Mouse (Mus musculus) kidney, adult 2 months (tissue): ENCODE data around the gene Dtx4. TPM values are rescaled to one million over a fixed set of nuclear protein-coding genes. Genes with fewer than 3 reads are reported as not detected.
A peak's percentile ranks its signal among the peaks of the same experiment; 100 is the strongest.

Experiments used
- DNase-seq: peaks from one replicate; pipeline ENCODE4 v3.0.0; 2021
- H3K27ac ChIP-seq: fragments of 200-500 bp; 2 replicates; pipeline ENCODE4 v1.5.1; 2012; ENCODE audit warnings: low read depth, low read length, control low read depth, inconsistent platforms; ENCODE audit not compliant: insufficient read depth
- H3K27me3 ChIP-seq: fragments of 200-500 bp; replicated peaks from 2 replicates; pipeline ENCODE4 v1.6.1; 2012; ENCODE audit warnings: mild to moderate bottlenecking, moderate library complexity, low read length, inconsistent platforms; ENCODE audit not compliant: control insufficient read depth, insufficient read depth
- H3K36me3 ChIP-seq: fragments of 200-500 bp; 2 replicates; pipeline ENCODE4 v1.6.1; 2012; ENCODE audit warnings: mild to moderate bottlenecking, moderate library complexity, low read length, inconsistent platforms; ENCODE audit not compliant: control insufficient read depth, insufficient read depth
- H3K4me1 ChIP-seq: fragments of 200-500 bp; 2 replicates; pipeline ENCODE4 v1.6.1; 2011; ENCODE audit warnings: low read length; ENCODE audit not compliant: control insufficient read depth, insufficient read depth
- H3K4me3 ChIP-seq: fragments of 200-500 bp; 2 replicates; pipeline ENCODE4 v1.5.1; 2011; ENCODE audit warnings: mild to moderate bottlenecking, low read depth, low read length, control low read depth; ENCODE audit not compliant: insufficient read depth
- CTCF ChIP-seq: fragments of 200-500 bp; conservative IDR thresholded peaks from 2 replicates; pipeline ENCODE4 v1.5.1; 2011; ENCODE audit warnings: low read depth, mild to moderate bottlenecking, control low read depth, low read length, moderate library complexity, mixed read lengths; ENCODE audit not compliant: insufficient read depth, insufficient read length
- POLR2A ChIP-seq: fragments of 200-500 bp; IDR thresholded peaks from one replicate; pipeline ENCODE4 v1.6.1; 2011; ENCODE audit warnings: low read depth, low read length, control low read depth
- WGBS: fragments of 180-500 bp; shearing (Covaris S2); methylation state at CpG from one replicate; pipeline ENCODE4 v1.1.7; 2018; 5-methylcytosine and 5-hydroxymethylcytosine counted together
- polyA plus RNA-seq: library from polyadenylated mRNA; depleted of rRNA; stranded (reverse); fragments of >200 nt; gene quantifications from 2 replicates; pipeline ENCODE4 v1.2.3, GENCODE M21; 2012

The Dtx4 gene
- polyA plus RNA-seq, 1 experiment: 10.6 TPM

- H3K4me1 ChIP-seq: no peaks in the 10 kb centered on the region
- no peak overlapping the region for H3K4me3 ChIP-seq
- TF ChIP-seq CTCF (no peak), POLR2A (no peak)
- 0 out of 2 replicates have a peak overlapping the region, but pooled peaks have one; percentile 36 for H3K27ac ChIP-seq
- H3K36me3 ChIP-seq: no peaks in the 10 kb centered on the region
- DNase-seq: no peak
- no peaks in the 10 kb centered on the region for H3K27me3 ChIP-seq
- WGBS: 57% methylated on average over 2 of the region's 2 CpGs
Measured at GRCm38 (mm10) chr19:12499485-12499884, 1.8 kb downstream of the Dtx4 start.

GRCm38 (mm10) chr19:12498941-12499340, 2.3 kb downstream of the Dtx4 start:
- Histone ChIP-seq H3K4me1 (no peaks in the 10 kb centered on the region), H3K36me3 (no peaks in the 10 kb centered on the region), H3K27me3 (no peaks in the 10 kb centered on the region), H3K4me3 (no peak overlapping the region), H3K27ac (no peak overlapping the region)
- DNase-seq: no peak
- 90% methylated on average over 1 of the region's 1 CpGs for WGBS
- TF ChIP-seq POLR2A: no peak
- no peak for TF ChIP-seq CTCF

- TF ChIP-seq POLR2A (no peak), CTCF (no peak)
- DNase-seq: no peak
- H3K4me3 ChIP-seq: no peak overlapping the region
- 53% methylated on average over 4 of the region's 4 CpGs for WGBS
- H3K4me1 ChIP-seq: no peaks in the 10 kb centered on the region; the same call in 1 of the 2 replicates
- no peaks in the 10 kb centered on the region for H3K36me3 ChIP-seq
- no peaks in the 10 kb centered on the region for H3K27me3 ChIP-seq
- H3K27ac ChIP-seq: no peak overlapping the region
Measured at GRCm38 (mm10) chr19:12498321-12498720, 2.9 kb downstream of the Dtx4 start.

GRCm38 (mm10) chr19:12497909-12498308, 3.3 kb downstream of the Dtx4 start:
- 83% methylated on average over 2 of the region's 2 CpGs for WGBS
- H3K4me1 ChIP-seq: no peaks in the 10 kb centered on the region; the same call in 1 of the 2 replicates
- no peaks in the 10 kb centered on the region for H3K36me3 ChIP-seq
- TF ChIP-seq POLR2A (no peak), CTCF (no peak)
- no peak overlapping the region for H3K27ac ChIP-seq
- no peaks in the 10 kb centered on the region for H3K27me3 ChIP-seq
- no peak for DNase-seq
- H3K4me3 ChIP-seq: no peak overlapping the region

GRCm38 (mm10) chr19:12496241-12496640, 5.0 kb downstream of the Dtx4 start:
- TF ChIP-seq POLR2A (no peak), CTCF (no peak)
- Histone ChIP-seq H3K4me3 (no peak overlapping the region), H3K27me3 (no peaks in the 10 kb centered on the region), H3K36me3 (no peaks in the 10 kb centered on the region), H3K27ac (no peak overlapping the region), H3K4me1 (no peaks in the 10 kb centered on the region; the same call in 1 of the 2 replicates)
- no peak for DNase-seq
- WGBS: 83% methylated on average over 2 of the region's 2 CpGs

GRCm38 (mm10) chr19:12494972-12495535, 6.2 kb downstream of the Dtx4 start:
- 80% methylated on average over 3 of the region's 3 CpGs for WGBS

GRCm38 (mm10) chr19:12494187-12494458, 7.1 kb downstream of the Dtx4 start:
- 75% methylated on average over 4 of the region's 4 CpGs for WGBS
- Histone ChIP-seq H3K4me3 (no peak overlapping the region), H3K36me3 (no peaks in the 10 kb centered on the region), H3K27ac (no peak overlapping the region), H3K4me1 (peaks cover 7% of the 10 kb centered on the region; the same call in 1 of the 2 replicates), H3K27me3 (no peaks in the 10 kb centered on the region)
- DNase-seq: no peak
- TF ChIP-seq POLR2A (no peak), CTCF (no peak)

More at GRCm38 (mm10) chr19:12494972-12495535, 6.2 kb downstream of the Dtx4 start:
- DNase-seq: no peak
- H3K27ac ChIP-seq: no peak overlapping the region
- H3K4me1 ChIP-seq: peaks cover under 1% of the 10 kb centered on the region; the same call in 1 of the 2 replicates
- TF ChIP-seq CTCF (no peak), POLR2A (no peak)
- no peak overlapping the region for H3K4me3 ChIP-seq
- no peaks in the 10 kb centered on the region for H3K27me3 ChIP-seq
- H3K36me3 ChIP-seq: no peaks in the 10 kb centered on the region
